Mouse (Mus musculus) CD4-positive naive resting alpha-beta T cell, adult 76 days (primary cell): Measurements from ENCODE around the gene Psma5. TPM values are rescaled to one million over a fixed set of nuclear protein-coding genes. Genes with fewer than 3 reads are reported as not detected.

Source experiments
- total RNA-seq: library from RNA; stranded (reverse); gene quantifications from one replicate; pipeline ENCODE4 v1.2.4, GENCODE M21; 2023

The Psma5 gene
- total RNA-seq = 29.1 TPM

DNA sequence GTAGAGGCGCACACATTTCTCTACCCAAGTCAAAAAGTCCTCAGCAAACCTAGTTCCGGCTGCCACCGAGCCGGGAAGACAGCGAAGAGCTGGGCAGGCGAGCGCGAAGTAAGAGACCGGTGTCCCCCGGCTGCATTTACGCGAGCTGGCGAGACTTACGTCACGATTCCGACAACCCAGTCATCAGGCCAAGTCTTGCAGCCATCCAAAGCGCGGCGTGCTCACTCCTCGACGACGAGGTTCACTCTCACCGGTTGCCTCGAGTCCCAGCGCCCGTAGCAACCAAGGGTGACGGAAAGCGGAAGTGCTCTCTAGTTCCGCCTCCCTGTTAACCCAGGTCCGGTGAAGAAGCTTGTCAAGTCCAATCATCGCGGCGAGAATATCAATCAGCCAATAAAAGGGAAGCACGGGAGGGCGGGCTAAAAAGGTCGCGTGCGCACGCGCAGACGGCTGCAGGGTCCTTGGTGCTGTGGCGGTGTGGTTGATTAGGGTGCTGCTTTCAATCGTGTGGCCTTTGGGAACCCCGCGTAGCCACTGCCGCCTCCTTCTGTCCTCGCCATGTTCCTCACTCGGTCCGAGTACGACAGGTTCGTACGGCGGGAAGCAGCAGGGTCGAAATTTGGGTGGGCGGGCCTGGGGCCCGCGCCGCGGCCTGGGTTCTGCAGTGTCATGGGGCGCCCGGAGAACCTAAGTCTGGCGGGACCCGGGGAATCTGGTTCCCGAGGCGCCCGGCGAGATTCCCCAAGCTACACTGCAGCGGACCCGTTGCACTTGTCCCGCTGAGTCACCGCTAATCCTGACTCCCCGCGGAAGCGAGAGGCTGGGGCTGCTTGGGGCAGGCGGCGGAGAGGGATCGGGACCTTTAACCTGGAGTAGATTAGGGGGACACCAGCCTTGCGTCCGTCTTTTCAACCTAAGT is at the start of gene Psma5:
Psma5 (plus strand) TSS at position 208 of the 919 bp plus-strand sequence.

DNA sequence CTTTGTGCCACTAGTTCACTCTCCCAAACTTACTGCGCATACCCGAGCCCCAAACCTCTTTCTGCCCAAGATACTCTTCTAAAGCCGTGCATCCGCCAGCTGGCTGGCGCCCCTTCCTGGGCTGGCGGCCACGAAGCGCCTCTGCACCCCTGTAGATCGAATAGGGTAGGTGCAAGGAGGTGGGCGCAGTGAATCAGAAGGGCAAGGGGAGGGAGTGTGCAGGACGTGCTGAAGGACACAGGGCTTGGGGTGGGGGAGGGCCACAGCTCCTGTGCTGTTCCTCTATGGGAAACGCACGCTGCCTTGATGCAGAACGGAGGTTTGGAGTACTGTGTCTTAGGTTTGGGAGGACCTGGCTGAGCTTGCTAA is 46.0 kb upstream of the Psma5 start, which contains the start of gene Atxn7l2:
Atxn7l2 (minus strand) TSS at position 164 of the 369 bp plus-strand sequence.

DNA sequence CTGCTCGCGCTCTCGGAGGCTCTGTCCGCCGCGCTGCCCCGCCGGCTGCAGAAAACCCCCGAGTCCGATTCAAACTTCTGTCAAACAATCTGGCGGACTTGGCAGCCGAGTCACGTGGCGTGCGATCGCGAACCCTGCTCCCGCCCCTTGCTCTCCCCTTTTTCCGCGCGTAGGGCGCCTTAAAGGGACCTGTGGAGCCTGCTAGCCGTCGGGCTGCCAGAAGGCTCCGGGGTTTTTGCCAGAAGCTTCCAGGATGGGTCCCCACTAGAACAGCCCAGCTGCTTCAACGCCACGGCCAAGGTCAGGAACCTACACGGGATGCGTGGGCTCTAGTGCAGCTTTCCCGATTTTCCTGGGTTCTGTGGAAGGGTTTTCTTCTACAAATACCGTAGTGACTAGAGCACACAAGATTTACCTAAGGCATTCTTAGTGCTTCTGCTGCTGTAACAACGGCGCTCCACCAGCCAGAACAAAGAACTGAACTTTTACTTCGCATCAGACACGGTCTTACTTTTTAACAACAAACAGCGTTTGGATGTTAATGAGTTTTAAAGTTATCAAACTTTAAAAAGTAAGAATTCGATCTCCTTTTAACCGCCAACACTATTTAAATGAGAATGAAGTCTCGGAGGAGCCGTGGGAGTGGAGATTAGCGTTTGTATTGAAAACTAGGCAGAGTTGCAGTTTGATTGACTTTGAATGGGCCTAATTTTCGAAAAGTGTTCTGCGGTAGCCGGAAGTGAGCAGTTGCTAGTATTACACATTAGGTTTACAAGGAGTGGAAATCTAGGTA is 30.0 kb upstream of the Psma5 start, which contains the start of gene Sypl2:
Sypl2 (minus strand) TSS at position 91 of the 793 bp plus-strand sequence.

DNA sequence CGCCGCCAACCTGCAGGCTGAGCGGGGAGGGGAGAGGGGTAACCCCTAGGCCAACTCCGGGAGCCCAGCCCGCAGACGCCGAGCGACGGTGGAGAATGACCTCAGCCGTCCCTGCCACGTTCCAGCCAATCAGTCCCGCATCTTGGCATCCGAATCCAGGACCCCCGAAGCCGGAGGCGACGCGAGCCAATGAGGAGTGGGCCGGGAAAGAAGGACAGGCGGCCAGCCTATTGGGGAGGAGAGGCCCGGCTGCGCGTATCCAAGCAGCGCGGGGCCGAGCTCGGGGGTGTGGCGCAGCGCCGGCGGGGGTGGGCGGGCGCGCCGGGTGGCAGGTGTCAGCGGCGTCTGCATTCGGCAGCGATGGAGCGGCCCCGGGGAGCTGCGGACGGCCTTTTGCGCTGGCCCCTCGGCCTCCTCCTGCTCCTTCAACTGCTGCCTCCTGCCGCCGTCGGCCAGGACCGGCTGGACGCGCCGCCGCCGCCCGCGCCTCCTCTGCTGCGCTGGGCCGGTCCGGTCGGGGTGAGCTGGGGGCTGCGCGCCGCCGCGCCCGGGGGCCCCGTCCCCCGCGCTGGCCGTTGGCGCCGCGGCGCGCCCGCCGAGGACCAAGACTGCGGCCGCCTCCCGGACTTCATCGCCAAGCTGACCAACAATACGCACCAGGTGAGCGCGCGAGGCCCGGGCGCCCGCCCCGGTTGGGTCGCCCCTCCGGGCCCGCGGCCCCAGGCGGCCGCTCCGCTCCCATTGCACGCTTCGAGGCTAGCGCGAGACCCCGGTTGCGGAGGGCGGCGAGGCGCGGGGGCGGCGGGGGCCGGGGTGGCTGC is 27.3 kb downstream of the Psma5 start, which contains the start of gene Sort1:
Sort1 (plus strand) TSS at position 302 of the 821 bp plus-strand sequence.

Other genes starting within 250 kb of the Psma5 start
- 7.4 TPM for gene Gstm1, start 239.0 kb upstream of the Psma5 start, total RNA-seq
- 2.7 TPM for gene Gstm4, start 212.0 kb upstream of the Psma5 start, total RNA-seq
- gene Ampd2, start 170.3 kb upstream of the Psma5 start, total RNA-seq = 29.5 TPM
- gene Gnat2, start 164.1 kb upstream of the Psma5 start, total RNA-seq = not detected
- gene Gnai3, start 110.8 kb upstream of the Psma5 start, total RNA-seq = 93.5 TPM
- gene Gpr61, start 102.0 kb upstream of the Psma5 start, total RNA-seq = not detected
- 1.8 TPM for gene Amigo1, start 70.6 kb upstream of the Psma5 start, total RNA-seq
- gene Cyb561d1, start 55.7 kb upstream of the Psma5 start, total RNA-seq = 30.4 TPM
- gene Atxn7l2, start 46.0 kb upstream of the Psma5 start, total RNA-seq = 44.7 TPM
- not detected for gene Sypl2, start 30.3 kb upstream of the Psma5 start, total RNA-seq
- gene Sort1, start 27.2 kb downstream of the Psma5 start, total RNA-seq = 1.1 TPM
- gene Mybphl, start 108.0 kb downstream of the Psma5 start, total RNA-seq = not detected
- not detected for gene Psrc1, start 126.9 kb downstream of the Psma5 start, total RNA-seq
- 10.1 TPM for gene Celsr2, start 158.6 kb downstream of the Psma5 start, total RNA-seq
- 147 TPM for gene Sars, start 188.3 kb downstream of the Psma5 start, total RNA-seq